Mouse (Mus musculus) heart, adult 2 months (tissue): Measurements from ENCODE around the gene Lect2.

Source experiments
- CTCF ChIP-seq: fragments of 200-600 bp; IDR thresholded peaks from 2 replicates; pipeline ENCODE4 v1.8.1; 2022; ENCODE audit warnings: antibody characterized with exemption, mild to moderate bottlenecking, moderate library complexity
- EP300 ChIP-seq: fragments of 200-500 bp; IDR thresholded peaks from 2 replicates; pipeline ENCODE4 v1.6.1; 2011; ENCODE audit warnings: low read depth, low read length, control low read depth; ENCODE audit not compliant: insufficient read depth
- POLR2A ChIP-seq: fragments of 200-500 bp; IDR thresholded peaks from 2 replicates; pipeline ENCODE4 v1.6.1; 2011; ENCODE audit warnings: mild to moderate bottlenecking, low read depth, low read length, control low read depth; ENCODE audit not compliant: insufficient read depth

GRCm38 (mm10) chr13:56513595-56513994, 34.7 kb downstream of the Lect2 start:
- TF ChIP-seq POLR2A (no peak), CTCF (no peak), EP300 (no peak)
